Mouse (Mus musculus) urinary bladder, postnatal 4 days (tissue): ENCODE results near the gene Gja8.

Source experiments
- DNase-seq, 2 experiments: peaks; one replicate each; pipeline ENCODE4 v3.0.0; 2021 to 2022; ENCODE audit warnings: low spot score in 2 of 2

Gja8 gene

DNA sequence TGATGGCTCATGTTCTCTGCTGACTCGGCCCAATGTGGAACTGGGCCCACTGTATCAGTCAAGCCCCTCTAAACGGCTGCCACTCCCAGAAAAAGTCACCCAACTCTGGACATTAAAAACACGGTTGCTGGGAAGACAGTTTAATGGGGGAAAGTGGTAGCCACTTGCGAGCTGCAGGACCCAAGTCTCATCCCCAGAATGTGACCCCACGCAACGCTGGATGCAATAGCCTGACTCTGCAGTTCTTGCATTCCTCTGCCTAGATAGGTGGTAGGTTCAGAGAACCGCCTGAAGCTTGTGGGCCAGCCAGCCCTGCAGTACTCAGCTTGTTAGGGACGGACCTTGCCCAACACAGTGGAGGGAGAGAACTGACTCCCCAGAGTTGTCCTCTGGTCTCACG is 46.3 kb downstream of the Gja8 start:
- DNase-seq = peak in 1 of 2 experiments; percentile 11

DNA sequence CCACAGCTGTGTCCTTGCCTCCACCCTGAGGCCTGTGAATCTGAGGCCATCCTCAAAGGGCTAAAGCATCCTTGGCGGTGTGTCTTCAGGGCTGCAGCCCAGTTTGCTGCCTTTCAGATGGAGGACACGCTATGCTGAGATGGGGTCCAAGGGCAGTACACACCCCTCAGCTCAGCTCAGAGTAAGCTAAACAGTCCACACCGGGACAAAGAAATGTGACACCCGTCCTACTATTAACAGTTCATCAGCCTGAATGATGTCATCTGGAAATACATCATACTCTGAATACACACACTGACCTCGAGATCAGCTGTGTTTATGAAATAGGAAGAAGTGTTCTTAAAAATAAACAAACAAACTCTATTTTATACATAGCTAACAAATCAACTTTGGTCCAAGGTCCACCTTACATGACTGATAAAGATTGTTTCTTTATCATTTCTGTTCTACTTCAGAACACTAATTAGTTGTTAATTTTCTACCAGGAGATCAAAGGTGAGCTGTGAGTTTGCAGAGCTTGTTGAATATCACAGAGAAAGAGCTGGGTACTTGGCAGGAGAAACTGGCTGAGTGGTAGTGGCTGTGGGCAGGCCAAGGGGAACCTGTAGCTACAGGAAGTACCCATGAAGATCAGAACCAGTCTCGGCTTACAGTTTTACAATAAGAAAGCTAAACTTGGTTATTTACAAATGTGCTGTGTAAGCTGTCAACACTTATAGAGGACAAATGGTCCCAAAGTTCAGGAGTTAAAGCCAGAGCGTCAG is 50.8 kb downstream of the Gja8 start:
- peak in 1 of 2 experiments; percentile 9 for DNase-seq

DNA sequence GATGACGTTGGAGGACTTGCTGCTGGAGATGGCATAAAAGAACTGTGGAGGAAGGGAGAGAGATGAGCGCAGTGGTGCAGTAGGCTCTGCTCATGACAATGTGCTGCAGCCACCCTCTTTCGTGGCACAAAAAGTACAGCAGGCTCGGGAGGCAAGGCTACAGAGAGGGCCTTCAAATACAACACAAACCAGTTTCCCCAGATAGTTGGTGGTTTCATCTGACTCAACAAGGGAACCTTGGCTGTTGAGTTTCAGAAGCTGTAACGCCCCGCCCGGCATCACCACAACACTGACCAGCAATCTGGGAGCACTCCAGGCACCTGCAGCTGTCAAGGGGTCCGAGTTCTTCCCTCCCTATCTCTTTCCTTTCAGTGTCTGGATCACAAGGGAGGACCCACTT is 53.3 kb downstream of the Gja8 start:
- no peak for DNase-seq

DNA sequence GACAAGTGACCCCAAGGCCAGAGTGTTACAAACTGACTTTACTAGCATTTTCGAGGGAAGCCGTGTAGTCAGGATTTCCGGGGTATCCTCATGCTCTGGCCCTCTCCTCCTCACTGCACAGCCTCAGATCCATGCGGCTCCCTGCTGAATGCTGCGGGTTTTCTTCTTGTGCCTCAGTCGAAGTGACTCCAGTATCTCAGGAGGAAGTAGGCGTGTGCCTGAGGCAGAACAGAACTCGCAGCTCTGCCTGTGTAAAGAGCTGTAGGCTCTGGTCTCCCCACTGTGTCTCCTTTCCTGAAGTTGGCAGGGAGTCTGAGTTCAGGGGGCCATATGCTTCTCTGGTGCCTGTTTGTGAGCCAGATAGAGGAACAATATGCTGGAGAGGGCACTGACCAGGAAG is 54.8 kb downstream of the Gja8 start:
- DNase-seq = no peak

DNA sequence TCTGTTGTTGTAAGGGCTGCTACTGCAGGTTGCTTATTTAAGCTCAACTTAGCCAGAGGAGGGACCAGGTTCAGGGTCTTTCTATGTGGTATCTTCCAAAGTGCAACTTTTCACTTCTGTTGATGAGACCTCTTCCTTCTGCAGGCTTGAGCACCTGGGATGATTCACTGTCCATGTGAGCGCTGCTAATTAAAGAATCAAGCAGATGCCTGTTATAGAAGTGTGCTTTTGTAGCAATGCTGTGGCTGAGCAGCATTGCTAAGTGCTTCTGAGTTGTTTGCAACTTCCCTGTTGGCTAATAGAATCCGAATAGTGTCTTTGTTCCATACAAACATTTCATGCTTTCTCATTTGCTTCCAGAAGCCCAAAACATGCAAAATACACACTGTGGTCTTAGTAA is 55.5 kb downstream of the Gja8 start:
- DNase-seq = no peak

DNA sequence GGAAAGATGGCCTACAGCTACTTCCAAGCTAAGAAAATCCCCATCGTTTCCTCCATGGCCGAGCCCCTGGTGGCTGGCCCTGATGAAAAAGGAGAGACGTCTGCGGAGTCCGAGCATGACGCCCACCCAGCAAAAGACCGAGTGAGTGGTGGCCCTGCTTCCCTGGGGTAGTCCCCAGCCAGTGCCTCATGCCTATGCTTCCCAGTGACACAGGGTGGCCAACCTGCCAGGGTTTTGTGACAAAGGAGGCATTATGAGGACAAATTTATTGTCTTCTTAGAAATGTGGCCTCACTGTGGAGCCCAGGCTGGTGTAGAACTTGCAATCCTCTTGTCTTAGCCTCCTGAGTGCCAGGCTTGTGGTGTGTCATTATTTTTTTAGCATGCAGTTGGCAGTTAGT is 56.7 kb downstream of the Gja8 start:
- no peak for DNase-seq

DNA sequence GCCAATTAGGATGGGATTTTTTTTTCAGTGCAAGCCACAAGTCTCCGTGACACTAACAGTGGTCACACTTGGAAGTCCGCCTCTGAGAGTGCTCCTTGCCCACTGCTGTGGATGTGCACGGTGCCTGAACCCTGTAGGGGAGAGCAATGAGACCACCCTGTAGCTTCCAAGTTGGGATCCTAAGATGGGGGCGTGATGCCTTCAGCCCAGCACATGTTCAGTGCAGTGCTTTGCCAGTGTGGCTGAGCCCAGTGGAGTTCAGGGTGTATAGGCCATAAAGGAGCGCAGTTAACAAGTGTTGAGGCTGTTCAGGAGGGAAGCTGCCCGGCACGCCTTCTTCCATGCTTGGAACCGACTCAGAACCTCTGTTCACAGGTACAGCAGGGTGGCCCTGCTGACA is 57.3 kb downstream of the Gja8 start:
- DNase-seq = no peak

DNA sequence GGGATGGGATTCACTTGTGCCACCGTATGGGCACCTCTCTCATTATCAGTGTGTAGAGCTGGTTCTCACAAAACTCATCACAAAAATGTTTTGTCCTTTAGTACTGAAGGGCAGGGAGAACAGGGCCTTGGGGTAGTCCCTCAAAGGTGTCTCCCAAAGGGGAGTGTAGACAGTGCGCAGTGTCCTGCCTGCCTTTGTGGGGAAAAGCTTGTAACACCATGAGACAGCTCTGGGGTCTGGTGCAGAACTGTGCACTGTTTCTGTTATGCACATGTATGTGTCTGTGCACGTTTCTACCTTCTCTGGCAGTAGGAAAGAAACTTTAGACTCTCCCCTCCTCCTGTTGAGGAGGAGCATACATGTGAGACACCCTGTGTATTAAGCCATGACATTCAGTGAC is 58.0 kb downstream of the Gja8 start:
- DNase-seq = no peak
